Mouse (Mus musculus) urinary bladder, postnatal 25 days (tissue): ENCODE results near the gene St3gal4.
"Not testable (repeated sequence)": the region's sequence is repeated elsewhere in the genome, so short reads cannot be mapped to it uniquely, and the experiment has no call there.

ENCODE experiments used
- DNase-seq: peaks from one replicate; pipeline ENCODE4 v3.0.0; 2022; ENCODE audit warnings: low spot score

Gene St3gal4

GRCm38 (mm10) chr9:35119168-35119567, at the start of gene St3gal4:
St3gal4 (minus strand) TSS chr9:35119268.
- no peak for DNase-seq

- no peak for DNase-seq
These were observed 47.9 kb upstream of the St3gal4 start for GRCm38 (mm10) chr9:35166798-35167635.

GRCm38 (mm10) chr9:35166144-35166797, 47.2 kb upstream of the St3gal4 start:
- DNase-seq = no peak

- no peak for DNase-seq
These were observed 45.2 kb upstream of the St3gal4 start for GRCm38 (mm10) chr9:35164142-35164874.

GRCm38 (mm10) chr9:35163011-35163690, 44.1 kb upstream of the St3gal4 start:
- DNase-seq = no peak

GRCm38 (mm10) chr9:35161721-35162120, 42.7 kb upstream of the St3gal4 start:
- DNase-seq = no peak

GRCm38 (mm10) chr9:35160662-35161061, 41.6 kb upstream of the St3gal4 start:
- DNase-seq = no peak

DNA sequence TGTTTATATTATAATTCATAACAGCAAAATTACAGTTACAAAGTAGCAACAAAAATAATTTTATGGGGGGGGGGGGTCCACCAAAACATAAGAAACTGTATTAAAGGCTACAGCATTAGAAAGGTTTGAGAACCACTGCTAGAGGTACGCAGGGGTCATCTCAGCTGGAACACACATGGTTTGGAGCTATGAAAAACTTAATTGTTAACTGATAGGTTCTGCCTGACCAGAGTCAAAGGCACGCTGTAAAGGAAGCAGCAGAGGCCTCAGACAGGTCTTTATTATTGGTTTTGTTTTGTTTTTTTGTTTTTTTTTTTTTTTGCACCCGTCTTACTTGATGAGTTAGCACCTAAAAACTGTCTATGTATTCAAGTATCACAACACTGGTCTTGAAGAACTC, 39.4 kb upstream of the St3gal4 start:
- no peak for DNase-seq

DNA sequence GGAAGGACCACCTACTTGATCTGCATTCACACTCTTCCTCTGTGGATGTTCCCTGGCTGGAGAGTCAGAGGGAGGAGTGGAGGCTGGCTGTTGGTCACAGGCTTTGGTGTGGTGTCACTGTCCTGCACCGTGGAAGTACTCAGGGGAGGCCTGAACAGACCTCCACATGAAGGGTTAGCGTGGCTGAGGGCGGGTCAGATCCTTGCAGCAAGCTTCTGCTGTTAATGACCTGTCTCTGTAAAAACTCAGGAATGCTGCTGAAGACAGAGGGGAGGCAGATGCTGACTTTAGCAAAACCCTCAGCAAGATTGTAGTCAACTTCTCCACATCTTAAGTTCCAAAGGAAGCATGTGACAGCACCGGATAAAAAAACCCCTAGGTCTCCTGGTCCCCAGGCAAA, 37.8 kb upstream of the St3gal4 start:
- no peak for DNase-seq

- DNase-seq = no peak
These were observed 37.1 kb upstream of the St3gal4 start for GRCm38 (mm10) chr9:35156002-35156710.

GRCm38 (mm10) chr9:35152923-35153322, 33.9 kb upstream of the St3gal4 start:
- no peak for DNase-seq

DNA sequence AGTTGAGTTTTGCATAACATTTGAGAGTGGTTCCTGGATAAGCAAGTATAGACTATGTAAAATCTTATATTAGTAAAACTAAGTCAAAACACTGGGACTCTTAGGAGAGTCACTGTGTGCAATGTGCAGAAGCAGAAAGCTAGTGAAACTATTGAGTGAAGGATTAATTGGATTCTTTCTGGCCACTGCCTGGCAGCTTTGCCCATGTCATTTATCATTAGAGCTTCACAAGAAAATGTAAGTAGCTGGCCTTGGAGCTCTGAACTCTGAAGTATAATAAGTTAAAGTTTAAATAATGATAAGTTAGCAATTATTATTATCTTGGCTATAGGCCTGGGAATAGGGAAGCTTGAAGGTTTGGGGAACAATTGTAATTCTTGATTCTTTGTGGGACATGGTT, 29.8 kb upstream of the St3gal4 start:
- not testable (repeated sequence) for DNase-seq

- DNase-seq = not testable (repeated sequence)
These were observed 28.2 kb upstream of the St3gal4 start for GRCm38 (mm10) chr9:35147261-35147660.

DNA sequence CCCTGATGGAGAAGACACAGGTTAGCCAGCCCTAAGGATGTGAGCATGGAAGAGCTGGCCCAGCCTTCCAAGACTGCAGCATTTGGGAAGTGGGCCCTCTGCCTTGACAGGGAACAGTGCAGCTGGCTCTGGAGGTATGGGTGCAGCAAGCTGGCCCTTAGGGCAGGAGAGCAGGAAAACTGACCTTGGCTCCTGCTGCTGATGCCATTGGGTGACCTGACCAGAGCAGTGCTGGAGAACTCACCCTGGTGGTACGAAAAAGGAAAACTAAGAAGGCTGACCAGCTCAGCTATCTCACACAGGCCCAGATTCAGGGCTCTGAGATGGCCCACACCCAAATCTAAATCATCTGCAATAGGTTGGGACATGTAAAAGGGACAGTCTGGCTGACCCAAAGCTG, 26.8 kb upstream of the St3gal4 start:
- DNase-seq = no peak

GRCm38 (mm10) chr9:35145118-35145517, 26.1 kb upstream of the St3gal4 start:
- no peak for DNase-seq

- no peak for DNase-seq
These were observed 23.2 kb upstream of the St3gal4 start for GRCm38 (mm10) chr9:35142221-35142620.

DNA sequence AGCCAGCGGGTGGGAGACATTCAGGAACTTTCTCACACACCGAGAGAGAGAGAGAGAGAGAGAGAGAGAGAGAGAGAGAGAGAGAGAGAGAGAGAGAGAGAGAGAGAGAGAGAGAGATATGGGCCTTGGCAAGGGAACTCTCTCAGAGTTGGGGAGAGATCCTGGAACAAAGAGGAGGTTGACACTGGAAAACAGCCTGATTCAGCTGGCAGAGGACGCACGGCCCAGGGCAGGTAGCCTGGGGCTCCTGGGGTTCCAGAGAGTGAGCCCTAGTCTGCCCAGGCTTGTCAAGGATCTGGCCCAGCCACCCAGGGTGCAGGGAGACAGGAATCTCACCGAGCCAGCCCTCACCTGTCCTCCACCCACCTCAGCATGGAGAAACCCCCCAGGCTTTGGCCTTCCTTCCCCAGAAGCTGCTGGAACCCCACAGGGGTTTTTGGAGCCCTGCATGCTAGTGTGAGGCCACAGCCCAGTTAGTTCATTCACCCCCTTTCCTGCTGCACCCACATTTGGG, 20.2 kb upstream of the St3gal4 start:
- DNase-seq = no peak

DNA sequence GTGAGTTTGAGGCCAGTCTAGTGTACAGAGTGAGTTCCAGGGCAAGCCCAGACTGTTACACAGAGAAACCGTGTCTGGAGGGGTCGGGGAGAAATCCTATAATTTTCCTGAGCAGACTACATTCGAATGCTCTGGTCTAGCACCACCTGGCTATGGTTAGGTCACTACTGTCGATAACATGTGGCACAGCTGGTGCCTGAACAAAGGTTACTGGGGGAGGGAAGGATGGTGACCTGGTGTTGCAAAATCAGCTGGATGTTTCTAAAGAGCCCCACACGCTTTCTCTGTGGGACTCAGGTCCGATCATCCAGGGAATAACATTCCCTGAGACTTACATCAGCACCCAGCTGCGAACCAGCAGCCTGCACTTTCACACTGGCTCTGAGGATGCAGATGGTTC, 19.0 kb upstream of the St3gal4 start:
- no peak for DNase-seq

DNA sequence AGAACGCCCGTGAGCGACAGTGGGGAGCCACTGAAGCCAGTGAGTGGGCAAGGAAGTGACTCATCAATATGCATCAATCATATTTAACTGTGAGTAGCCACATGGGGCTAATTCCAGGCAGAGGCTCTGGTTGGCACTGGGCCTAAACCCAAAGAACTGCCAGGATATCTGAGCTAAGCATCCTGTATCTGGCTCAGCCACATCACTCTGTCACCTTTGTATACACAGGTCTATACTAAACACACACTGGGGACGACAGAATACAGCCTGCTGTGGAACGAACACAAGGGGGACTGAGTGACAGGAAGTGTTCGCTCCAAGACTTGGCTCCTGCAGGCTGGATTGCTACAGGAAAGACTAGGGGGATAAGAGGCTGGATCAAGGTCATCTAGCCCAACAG, 16.5 kb upstream of the St3gal4 start:
- no peak for DNase-seq

DNA sequence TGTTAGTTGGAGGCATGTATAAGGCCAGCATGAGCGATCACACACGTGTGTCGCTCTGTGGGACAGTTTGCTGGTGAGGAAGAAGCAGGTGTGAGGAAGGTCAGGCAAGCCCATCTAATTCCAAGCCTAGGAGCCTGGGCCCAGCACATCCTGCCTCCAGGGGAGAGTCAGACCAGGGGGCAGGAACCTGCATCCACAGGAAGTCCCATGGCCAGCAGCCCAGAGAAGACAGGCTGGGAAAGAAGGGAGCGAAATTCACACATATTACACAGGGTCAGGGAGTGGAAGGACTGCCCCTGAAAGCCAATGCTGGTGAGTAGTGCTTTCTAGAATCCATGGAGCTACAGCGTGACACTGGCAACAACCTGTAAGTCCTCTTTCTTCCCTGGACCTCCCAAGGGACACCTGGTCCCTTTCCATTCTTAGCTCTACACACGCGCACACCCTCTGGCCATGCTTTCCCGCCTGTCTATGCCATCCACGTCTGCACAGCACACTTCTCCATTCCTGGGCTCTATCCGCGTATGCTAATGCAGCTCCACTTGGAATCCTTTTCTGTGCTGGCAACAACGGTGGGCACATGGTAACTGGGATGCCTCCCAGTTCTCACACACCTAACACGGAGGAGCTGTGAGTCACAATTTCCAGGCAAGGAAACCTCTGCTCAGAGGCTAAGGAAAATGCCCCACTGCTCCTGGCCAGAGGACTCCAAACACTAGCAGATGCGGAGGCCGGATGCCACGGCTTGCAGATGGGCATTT, 12.7 kb upstream of the St3gal4 start:
- no peak for DNase-seq

DNA sequence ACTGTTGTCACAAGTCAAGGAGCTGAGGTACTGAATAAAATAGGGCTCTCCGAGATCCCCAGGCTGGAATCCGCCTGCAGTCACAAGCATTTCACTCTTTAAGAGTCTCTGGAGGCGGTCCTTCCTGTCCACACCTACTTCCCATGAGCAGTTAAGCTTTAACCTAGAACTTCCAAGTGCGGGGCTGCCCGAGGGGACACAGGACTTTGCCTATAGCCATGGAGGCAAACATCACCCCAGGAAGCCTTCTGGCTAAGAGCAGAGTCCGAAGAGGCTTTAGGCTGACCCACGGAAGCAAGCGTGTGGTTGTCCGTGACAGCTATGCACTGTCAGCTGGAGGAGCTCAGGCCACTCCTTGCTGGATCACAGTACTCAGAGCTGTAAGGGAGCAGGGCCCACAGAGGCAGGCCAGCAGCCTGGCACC, 9.9 kb upstream of the St3gal4 start:
- DNase-seq = no peak
